Mouse (Mus musculus): ENCODE measurements at regions not wholly inside any gene's neighbourhood (a gene's known extent, or its start where the extent isn't known, plus 50 kb on each side); places are given as distances from the start of the nearest gene placed in this dataset.

- peak; percentile 78 for ATAC-seq (replicated peaks)
- Histone ChIP-seq H3K27me3 (no peaks in the 10 kb centered on the region), H3K36me3 (no peaks in the 10 kb centered on the region), H3K4me3 (no peak overlapping the region), H3K4me2 (replicated peaks) (no peak overlapping the region), H3K9me3 (no peaks in the 10 kb centered on the region), H3K4me1 (peaks cover 10% of the 10 kb centered on the region; the same call in 1 of the 2 replicates), H3K9ac (replicated peaks) (no peak overlapping the region), H3K27ac (replicated peaks) (0 out of 2 replicates have a peak overlapping the region, but pooled peaks have one; percentile 11)
- WGBS = 18% methylated on average over 3 of the region's 3 CpGs
These were observed 793.6 kb downstream of the Edem1 start for GRCm38 (mm10) chr6:109622027-109622426.
